14 mouse cellular contexts compared by ENCODE assay signal in genomic region chr8:8452226-8452625, GRCm38 (mm10).
DNase-seq lines count a peak whose midpoint lies in the region; ATAC-seq lines count a peak whose summit lies in the region.
"Had no signal": no experiment of that assay in that cellular context is flagged by ENCODE, and none has a peak within 500 bp of the region (broad histone marks: within the 10 kb centered on the region; RNA-seq: fewer than 3 reads in every experiment).

No protein-coding gene starts in this region.

- no peak overlapping the region for H3K4me3 ChIP-seq in kidney, embryonic 15.5 days (replicated peaks)
- H3K4me3 ChIP-seq in hindbrain, embryonic 16.5 days (ENCODE audit: low read length) = no peak overlapping the region
- H3K4me3 ChIP-seq: embryonic facial prominence, embryonic 13.5 days; heart, embryonic 15.5 days; limb, embryonic 10.5 days; neural tube, embryonic 12.5 days had no signal

- H3K9ac ChIP-seq in kidney, embryonic 15.5 days = no peak overlapping the region
- H3K9ac ChIP-seq in hindbrain, embryonic 16.5 days (ENCODE audit: low read depth, low read length) = no peak overlapping the region
- H3K9ac ChIP-seq: embryonic facial prominence, embryonic 13.5 days; heart, embryonic 15.5 days; neural tube, embryonic 12.5 days had no signal

- peaks cover 6% of the 10 kb centered on the region; the same call in 1 of the 2 replicates for H3K4me1 ChIP-seq in kidney, embryonic 15.5 days
- no peaks in the 10 kb centered on the region for H3K4me1 ChIP-seq in hindbrain, embryonic 16.5 days (ENCODE audit: control insufficient read depth, insufficient read depth, low read depth, low read length)
- H3K4me1 ChIP-seq: embryonic facial prominence, embryonic 13.5 days; limb, embryonic 10.5 days; neural tube, embryonic 12.5 days had no signal

- no peak overlapping the region for H3K27ac ChIP-seq in kidney, embryonic 15.5 days
- no peak overlapping the region for H3K27ac ChIP-seq in hindbrain, embryonic 16.5 days (ENCODE audit: low read depth, low read length)
- H3K27ac ChIP-seq: embryonic facial prominence, embryonic 13.5 days; heart, embryonic 15.5 days; limb, embryonic 10.5 days; neural tube, embryonic 12.5 days had no signal

- H3K4me2 ChIP-seq in kidney, embryonic 15.5 days = no peak overlapping the region
- H3K4me2 ChIP-seq in hindbrain, embryonic 16.5 days (ENCODE audit: low read length) = no peak overlapping the region
- H3K4me2 ChIP-seq: embryonic facial prominence, embryonic 13.5 days; heart, embryonic 15.5 days; neural tube, embryonic 12.5 days had no signal

- no peak for DNase-seq in kidney, adult 11 months
- DNase-seq in thymus, postnatal 4 days = peak; percentile 18
- no peak for DNase-seq in thymus, postnatal 36 days
- peak; percentile 0 for DNase-seq in induced T-regulatory cell, adult 2 months (ENCODE audit: low read depth)
- DNase-seq: cerebellum, adult 9-11 months had no signal

- 61% methylated on average over 9 of the region's 9 CpGs for WGBS in kidney, embryonic 15.5 days
- 89% methylated on average over 9 of the region's 9 CpGs for WGBS in hindbrain, embryonic 16.5 days

- ATAC-seq in kidney, embryonic 15.5 days (replicated peaks; ENCODE audit: low FRiP score) = 0 out of 2 replicates have a peak, but pooled peaks have one; percentile 41
- no peak for ATAC-seq in megakaryocyte progenitor cell, adult 5-6 weeks (replicated peaks; ENCODE audit: poor library complexity)
- ATAC-seq in hindbrain, embryonic 16.5 days = no peak
- ATAC-seq: intestine, postnatal 0 days; Patski had no signal

- H3K27me3 ChIP-seq in kidney, embryonic 15.5 days = no peaks in the 10 kb centered on the region
- H3K27me3 ChIP-seq in hindbrain, embryonic 16.5 days (replicated peaks; ENCODE audit: control insufficient read depth, insufficient read depth, low read length) = no peaks in the 10 kb centered on the region
- H3K27me3 ChIP-seq: embryonic facial prominence, embryonic 13.5 days; heart, embryonic 15.5 days; neural tube, embryonic 12.5 days; Patski had no signal

- no peaks in the 10 kb centered on the region for H3K9me3 ChIP-seq in kidney, embryonic 15.5 days (replicated peaks)
- no peaks in the 10 kb centered on the region for H3K9me3 ChIP-seq in hindbrain, embryonic 16.5 days (ENCODE audit: control insufficient read depth, low read length)
- H3K9me3 ChIP-seq: embryonic facial prominence, embryonic 13.5 days; heart, embryonic 15.5 days; limb, embryonic 10.5 days; neural tube, embryonic 12.5 days had no signal

- no peaks in the 10 kb centered on the region for H3K36me3 ChIP-seq in kidney, embryonic 15.5 days
- H3K36me3 ChIP-seq in hindbrain, embryonic 16.5 days (ENCODE audit: control insufficient read depth, insufficient read depth, low read length) = no peaks in the 10 kb centered on the region
- H3K36me3 ChIP-seq: embryonic facial prominence, embryonic 13.5 days; heart, embryonic 15.5 days; limb, embryonic 10.5 days; neural tube, embryonic 12.5 days had no signal

Comparison
In these comparisons a context has a peak if more than half of its experiments do, and no peak if none do; other contexts are left out.
1. DNase-seq: peak in thymus, postnatal 4 days (single experiment) and induced T-regulatory cell, adult 2 months (single experiment); none in kidney, adult 11 months (single experiment) and thymus, postnatal 36 days (0 of 2).